Mouse (Mus musculus) lung, postnatal 14 days (tissue): ENCODE results near the gene Tmem273.
A peak's percentile ranks its signal among the peaks of the same experiment; 100 is the strongest.

Experiments
- DNase-seq: peaks from one replicate; pipeline ENCODE4 v3.0.0; 2021

The Tmem273 gene

DNA sequence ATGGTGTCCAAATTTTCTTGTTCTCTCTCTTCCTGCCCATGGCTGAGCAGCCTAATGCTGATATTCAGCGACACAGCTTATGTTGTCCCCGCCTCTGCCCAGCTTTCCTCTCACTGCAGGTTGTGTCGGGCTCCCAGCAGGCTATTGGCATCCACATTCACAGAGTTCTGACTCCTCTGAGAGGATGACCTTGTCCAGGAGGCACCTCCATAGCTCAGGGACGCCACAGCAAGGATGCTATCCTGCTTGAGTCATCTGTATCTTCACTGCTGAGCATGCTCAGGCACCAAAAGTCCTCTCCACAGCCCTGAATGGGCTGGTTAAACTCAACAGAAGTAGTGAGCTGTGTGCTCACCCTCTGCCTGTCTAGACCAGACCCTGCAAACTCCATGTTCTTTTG, 29.2 kb downstream of the Tmem273 start:
- DNase-seq: no peak

DNA sequence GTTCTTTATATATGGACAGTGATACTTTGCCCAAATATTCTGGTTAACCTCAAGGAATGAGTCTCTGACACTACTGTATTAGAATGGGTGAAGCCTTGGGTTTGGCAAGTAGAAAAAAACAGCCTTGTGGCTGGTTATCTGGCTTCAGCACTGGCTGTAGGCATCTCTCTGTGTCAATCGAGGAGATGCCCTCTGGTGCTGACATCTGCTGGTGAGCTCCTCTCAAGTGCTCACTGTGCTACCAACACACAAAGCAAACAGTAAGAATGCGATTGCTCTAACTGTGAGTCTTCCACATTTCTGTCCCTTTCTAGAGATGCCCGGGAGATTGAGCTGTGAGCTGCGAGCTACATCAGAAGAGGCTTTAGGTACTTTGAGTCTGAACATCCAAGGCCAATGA, 30.8 kb downstream of the Tmem273 start:
- DNase-seq: no peak

DNA sequence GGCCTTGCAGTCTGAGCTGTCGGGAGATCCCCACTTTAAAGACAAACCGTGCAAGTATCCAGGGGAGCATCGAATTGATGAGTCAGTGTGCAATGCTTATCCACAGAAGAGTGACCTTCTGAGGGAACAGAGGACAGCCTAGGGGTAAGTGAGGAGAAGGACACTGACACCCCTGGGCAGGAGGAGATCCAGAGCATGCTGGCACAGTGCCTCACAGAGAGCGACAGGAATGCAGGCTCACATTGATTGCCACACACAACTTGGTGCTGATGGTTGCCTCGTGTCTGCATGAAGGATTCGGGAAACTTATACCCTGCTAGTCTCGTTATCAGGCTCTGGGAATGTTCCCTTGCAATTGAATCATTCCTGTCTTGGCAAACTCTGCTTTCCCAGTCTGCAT, 31.5 kb downstream of the Tmem273 start:
- peak; percentile 56 for DNase-seq

DNA sequence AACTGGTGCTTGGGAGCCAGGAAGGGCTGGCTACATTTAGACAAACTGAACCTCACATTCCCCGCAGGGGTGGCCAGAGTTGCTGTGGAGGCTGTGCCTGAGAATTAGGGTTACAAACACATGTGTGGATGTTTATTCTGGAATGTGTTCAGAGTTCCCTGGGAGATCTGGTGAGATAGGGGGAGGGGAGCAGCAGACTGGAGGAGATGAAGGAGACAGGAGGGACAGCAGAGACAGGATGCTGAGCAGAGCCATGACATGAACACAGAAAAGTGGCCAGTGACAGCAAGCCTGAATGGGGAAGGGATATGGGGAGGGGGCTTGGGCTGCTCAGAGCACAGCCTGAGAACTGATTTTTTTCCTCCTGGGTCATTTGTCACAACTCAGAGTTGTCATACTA, 33.5 kb downstream of the Tmem273 start:
- no peak for DNase-seq

DNA sequence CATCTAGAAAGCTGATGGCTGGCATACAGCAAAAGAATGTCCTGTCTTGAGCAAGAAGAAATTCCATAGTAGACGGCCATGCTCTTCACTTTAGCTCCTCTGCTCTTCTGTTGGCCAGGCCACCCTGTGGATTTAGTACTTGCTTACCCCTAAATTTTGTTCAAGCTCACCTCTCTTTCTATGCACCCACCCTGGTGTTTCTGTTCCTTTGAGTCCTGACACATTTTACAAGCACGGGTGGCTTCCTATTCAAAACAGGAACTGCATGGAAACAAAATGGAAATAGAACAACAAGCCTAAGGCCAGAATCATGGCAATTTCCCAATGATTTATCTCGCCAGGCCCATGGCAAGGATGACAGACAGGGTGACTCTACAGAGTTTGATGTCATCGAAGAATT, 37.0 kb downstream of the Tmem273 start:
- DNase-seq: no peak

DNA sequence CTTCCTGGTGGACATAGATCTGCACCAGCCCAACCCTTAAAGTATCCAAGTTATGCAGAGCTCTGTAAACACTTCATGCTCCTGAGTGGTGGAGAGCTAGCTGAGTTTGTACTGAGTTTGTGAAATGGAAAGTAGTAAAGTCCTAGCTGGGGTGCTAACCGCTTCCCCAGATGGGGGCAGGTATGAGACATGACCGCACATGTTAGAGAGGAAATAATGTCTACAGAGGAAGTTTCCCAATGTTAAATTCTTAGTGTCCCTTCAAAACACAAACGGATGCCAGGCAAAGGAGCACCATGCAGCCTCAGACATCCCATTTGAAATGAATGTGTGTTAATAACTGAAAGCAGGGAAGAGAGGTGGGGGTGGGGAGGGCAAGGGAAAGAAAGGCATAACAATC, 38.1 kb downstream of the Tmem273 start:
- no peak for DNase-seq

DNA sequence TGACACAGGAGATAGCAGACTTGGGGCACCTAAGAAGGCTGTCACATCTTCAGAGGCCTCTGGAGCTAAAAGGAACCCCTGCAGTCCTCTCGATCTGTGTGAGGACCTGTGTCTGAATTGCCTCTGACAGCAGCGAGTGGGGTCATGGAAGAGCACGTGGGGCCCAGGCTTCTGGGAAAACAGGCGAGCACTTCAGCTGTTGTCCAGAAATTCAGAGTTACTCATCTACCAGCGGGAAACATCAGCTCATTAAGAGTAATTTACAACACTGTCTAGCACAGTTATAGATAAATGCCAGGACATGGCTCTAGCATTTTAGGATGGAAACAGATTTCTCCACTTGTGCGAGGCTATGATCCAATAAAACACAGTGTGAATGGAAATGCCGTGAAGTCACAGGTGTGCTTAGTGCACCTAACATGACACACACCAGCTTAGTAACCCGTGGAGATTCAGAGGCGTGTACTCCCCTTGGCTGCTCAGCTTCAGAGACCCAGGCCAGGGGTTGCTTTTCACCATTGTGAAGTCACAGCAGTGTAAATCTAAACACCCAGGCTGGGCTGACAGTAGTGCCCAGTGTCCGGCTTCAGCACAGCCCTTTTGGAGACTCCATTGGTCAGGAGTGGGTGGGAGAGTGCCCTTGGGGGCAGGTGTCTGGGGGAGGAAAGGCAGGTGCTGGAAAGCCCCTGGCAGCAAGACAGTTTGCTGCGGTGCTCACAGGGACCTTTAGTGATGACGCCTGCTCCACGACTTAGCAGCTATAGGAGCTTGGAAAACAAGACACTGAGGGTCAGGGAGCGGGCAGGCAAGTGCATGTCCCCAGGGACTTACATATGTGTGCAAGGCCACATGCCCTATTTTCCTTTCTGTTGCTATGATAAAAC, 38.7 kb downstream of the Tmem273 start:
- no peak for DNase-seq

DNA sequence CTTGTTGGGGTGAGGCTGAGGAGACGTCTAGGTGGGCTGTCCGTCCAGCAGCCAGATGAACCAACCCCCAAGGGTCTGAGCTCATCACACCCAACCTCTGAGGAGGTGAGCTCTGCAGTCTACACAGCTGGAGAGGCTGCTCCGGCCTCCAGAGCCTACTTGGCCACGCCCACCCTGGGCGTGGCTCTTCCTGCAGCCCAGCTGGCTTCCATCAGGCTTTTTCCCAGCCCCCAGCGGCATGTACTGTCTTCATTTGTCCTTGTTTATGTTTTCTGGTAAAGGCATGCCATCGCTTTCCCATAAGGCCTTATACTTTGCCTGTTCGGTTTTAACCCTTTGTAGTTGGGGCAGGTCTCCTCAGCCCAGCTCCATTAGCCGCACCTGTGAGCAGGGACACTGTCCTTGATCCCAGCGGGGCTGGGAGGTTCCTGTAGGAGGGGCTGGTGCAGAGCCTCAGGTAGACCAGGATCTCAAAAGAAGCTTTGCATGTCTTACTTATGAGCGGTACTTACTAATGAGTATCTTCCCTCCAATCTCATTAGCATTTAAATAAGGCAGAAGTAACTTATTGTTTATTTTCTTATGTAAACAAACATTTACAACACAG, 39.8 kb downstream of the Tmem273 start:
- DNase-seq: peak; percentile 67

DNA sequence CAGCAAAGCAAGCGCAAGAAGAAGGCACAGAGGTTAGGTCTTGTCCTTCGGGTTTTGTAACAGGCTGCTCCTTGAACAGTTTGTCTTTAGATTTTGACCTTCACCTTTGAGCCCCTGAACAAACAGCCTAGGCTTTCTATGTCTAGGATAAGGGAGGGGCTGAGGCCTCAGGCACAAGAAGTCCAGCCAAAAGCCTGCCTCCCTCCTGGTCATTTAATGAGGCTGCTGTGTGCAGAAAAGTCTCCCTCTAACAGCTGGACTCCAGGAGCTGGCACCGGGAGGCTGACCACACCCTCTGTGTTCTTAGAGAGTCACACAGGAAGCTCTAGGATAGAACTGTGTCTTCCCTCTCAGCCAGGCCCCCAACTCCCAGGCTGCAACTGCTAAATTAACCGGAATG, 41.4 kb downstream of the Tmem273 start:
- DNase-seq: peak; percentile 66

DNA sequence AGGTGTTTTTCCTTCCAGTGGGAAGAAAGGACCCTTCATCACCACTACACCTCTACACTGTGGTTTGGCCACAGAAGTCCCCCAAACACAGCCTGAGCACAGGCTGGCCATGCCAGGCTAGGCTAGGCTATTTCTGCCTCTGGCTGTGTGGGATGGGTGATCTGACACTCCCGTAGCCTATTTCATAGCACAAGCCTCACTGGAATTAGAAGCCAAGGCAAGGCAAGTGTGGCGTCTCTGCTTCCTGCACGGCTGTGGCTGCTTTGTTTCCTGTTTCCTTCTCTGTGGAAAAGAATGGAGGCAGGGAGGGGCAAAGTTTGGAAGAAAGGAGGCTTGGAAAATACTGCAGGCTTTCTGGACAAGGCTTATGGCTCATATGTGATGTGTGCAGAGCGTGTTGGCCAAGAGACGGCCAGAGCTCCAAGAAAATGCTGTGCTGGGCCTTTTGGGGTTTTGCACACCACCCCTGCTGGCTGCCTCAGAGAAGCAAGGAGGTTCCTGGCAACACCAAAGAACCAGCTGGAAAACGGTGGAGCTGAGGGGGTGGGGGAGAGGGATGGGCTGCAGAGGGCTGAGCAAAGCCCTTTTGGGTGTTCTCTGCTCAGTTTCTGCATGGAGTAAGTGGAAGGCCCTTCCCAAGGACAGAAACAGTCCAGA, 42.4 kb downstream of the Tmem273 start:
- peak; percentile 45 for DNase-seq

DNA sequence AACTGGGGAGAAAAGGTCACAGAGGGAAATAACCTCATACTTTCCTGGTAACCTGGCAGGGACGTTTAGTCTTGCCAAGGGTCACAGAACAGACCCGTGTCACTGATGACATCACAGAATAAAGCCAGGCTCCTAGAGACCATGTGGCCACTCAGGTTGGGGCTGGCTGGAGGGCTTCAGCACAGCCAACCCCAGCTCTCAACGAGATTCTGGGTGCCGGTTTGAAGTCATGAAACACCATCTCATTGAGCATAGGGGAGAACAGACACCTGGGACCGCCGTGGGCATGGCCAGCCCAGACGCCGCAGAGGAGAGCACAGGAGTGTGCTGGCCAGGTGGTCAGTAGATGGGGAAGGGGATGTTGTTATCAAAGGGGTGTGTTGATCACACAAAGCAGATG, 48.1 kb downstream of the Tmem273 start, which contains the start of gene Fam170b:
Gene Fam170b (plus strand): TSS at position 116 of the 400 bp plus-strand sequence.
- no peak for DNase-seq

DNA sequence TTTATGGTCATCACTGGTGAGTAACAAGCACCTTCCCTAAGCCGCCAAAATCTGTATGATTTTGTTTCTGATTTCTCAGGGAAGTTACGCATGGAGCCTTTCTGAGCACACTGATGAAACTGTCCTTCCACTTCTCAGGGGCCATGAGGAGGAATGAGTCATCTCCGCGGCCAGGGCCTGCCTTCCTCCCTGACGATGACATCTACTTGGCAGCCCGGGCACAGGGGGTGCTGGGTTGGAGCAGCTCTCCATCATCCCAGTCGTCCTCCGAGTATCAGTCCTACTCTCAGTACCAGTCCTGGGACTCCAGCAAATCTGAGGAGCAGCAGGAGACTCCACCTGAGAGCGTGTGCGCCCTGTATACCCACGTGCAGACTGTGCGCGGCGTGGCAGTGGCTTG, 49.4 kb downstream of the Tmem273 start:
- no peak for DNase-seq

DNA sequence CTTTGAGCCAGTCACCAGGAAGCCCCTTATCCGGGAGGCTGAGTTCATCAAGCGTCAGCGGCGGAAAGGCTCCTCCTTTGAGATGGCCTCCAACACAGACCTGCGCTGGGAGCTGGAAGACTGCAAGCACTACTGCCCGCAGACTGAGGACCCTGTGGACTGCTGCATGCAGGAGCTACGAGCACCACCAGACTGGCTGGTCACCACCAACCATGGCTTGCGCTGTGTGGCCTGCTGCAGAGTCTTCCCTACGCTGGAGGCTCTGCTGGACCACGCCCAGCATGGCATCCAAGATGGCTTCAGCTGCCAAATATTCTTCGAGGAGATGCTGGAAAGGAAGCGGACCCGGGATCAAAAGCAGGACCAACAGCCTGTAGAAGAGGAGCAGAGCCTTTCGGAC, 49.8 kb downstream of the Tmem273 start:
- DNase-seq: no peak

DNA sequence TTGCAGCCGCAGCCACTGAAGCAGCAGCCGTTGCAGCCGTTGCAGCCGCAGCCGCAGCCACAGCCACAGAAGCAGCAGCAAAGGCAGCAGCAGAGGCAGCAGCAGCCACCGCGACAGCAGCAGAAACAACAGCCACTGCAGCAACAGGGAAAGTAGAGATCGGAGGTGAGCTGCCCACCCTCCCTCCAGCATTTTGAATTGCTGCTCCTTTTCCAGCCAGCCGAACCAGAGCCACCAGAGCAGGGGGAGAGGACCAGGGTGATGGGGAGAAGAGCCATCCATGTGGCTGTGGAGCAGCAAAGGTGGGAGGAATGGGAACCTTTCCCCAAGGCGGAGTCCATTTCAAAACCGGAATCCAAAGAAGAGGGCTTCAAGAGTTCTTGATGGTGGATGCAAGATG, 50.4 kb downstream of the Tmem273 start:
- no peak for DNase-seq

DNA sequence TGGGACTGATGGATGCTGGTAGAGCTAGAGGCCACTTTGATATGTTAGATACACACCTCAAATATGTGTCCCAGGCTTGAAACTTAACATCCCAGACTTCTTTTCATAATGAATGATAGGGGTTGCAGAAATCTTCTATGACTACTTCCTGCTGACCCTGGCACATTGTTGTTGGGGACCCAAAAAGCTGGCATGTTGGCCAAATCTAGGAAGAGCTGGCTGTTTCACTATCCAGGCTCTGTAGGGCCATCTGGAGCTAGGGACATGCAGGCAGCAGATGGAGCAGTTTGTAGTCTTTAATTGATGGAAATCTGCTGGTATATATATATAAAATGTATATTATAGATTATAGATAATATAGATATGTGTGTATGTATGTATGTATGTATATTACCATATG, 56.3 kb downstream of the Tmem273 start:
- DNase-seq: no peak

DNA sequence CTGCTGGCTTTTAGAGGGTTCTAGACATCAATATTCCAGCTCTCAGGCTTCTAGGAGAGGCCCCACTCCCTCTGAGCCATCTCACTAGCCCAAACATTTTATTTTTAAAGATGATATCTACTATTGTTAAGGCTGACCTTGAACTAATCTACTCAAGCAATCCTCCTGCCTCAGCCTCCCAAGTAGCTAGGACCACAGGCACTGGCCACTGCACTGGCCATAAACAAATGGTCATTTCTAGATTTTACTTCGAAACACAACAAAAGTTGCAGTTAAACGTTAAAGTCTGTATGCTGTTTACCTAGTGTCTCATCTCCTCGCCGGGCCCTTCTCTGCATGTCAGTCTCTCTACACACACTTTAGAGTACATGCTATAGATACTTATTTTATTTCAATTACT, 68.3 kb downstream of the Tmem273 start:
- no peak for DNase-seq

DNA sequence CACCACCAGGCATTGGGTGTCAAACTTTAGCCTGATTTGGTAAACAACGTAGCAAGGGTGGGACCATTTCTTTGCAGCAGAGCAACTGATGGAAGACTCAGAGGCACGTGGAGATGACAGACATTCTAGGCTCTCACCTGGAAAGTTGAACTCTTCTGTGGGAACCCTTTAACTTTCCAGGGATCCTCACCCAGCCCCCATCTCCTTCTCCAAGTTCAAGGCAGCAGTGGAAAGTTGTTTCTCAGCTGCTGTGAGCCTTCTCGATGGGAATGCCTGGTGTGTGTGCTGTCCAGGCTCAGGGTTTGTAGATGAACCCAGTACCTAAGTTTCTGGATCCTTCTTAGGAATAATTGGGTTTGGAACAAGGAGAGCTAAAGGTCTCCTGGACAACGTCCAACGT, 70.5 kb downstream of the Tmem273 start:
- DNase-seq: no peak

DNA sequence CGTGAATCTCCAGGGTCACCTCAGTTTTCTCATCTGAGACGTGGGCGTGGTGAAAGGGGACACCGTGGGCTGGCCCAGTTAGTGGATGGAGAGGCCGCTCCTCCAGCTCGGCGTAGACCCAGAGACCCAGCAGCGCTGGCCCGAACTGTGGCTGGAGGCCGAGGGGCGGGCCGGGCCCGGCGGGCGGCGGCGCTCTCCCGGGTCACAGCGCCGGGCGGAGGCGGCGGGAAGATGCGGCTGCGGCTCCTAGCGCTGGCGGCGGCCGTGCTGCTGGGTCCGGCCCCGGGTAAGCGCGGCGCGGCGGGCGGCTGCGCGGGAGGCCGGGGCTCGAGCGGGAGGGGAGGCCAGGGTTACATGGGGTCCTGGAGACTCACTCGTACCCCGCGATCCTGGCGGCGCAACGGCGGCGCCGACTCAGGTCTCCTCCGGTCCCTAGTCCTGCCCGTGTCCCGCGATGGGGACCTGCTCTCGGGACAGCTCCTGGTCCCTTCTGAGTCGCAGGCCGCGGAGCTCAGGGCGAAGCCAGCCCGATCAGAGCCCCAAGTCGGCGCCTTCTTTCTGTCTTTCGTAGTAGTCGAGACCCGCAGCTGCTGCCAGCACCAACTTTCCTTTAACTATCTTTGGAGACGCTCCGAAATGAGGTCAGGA, 71.0 kb downstream of the Tmem273 start, which contains the start of gene Vstm4:
Gene Vstm4 (plus strand): TSS at position 76 of the 648 bp plus-strand sequence.
- DNase-seq: peak; percentile 69

DNA sequence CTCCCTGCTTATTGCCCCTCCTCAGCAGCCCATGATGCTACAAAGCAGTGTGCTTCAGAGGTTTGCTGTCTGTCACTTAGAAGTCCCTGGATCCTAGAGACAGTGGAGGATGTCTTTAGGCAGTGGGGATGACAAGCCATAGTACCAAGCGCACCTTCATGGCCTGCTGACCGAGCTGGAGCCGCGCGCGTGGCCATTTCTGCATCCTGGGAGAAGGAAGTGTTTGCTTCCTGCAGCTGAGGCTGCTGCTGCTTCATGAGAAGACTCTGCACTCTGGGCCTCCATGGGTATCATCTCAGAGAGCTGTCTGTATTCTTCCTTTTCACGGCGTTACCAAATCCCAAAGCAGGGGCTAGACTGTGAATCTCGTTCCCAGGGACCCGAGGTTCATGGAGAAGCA, 72.6 kb downstream of the Tmem273 start:
- DNase-seq: no peak

DNA sequence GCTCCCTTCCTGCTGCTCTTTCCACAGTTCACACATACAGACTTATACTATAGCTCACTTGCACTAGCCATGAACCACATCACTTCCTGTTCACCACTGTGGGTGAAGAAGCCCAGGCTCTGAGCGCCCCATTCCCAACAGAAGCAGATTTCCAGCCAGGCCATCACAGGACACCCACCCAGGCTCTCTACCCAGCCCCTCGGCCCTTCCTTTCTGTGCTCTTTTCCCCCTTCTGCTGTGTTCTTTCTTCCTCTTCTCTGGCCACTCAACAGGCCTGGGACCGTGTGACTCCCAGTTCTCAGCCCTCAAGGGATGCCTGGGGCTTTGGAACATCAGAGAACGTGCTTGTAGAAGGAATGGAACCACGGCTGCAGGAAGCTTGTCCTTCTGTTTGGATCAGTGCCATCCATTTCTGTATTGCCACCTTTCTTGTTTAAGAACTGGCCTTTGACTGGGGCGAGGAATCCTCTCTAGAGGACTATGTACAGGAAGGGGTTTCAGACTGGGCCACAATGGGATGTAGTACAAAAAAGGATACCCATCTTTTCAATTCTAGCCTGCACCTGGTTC, 73.3 kb downstream of the Tmem273 start:
- no peak for DNase-seq

DNA sequence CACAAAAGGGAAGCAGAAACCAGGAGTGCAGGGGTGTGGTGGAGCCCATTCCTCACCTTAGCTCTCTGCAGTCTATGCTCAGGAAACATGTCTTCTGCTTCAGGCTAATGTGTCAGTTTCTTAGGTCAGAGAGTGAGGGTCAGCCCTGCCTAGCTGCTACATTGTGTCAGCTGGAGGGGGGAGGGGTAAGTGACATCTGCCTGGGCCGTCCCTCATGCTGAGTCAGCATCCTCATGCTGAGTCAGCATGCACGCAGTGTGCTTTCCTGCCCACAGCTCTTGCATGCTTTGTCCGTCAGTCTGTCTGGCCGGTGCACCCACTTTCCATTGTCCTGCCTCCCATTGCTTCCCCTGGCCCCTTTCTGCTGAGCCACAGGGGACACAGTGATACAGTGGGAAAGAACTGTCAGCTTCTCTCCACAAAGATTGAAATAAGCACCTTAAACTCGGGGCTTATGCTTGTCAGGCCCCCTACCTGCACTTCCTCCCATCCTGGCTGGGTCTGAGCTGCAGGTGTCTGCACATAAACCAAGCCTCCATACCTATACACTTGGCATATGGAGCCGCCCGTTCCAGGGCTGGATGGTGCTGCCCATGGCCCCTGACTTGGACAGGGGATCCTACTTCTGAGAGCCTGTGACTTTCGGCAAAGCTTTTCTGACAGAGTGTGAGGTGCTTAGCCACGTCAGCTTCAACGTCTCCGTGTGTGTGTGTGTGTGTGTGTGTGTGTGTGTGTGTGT, 74.2 kb downstream of the Tmem273 start:
- no peak for DNase-seq

DNA sequence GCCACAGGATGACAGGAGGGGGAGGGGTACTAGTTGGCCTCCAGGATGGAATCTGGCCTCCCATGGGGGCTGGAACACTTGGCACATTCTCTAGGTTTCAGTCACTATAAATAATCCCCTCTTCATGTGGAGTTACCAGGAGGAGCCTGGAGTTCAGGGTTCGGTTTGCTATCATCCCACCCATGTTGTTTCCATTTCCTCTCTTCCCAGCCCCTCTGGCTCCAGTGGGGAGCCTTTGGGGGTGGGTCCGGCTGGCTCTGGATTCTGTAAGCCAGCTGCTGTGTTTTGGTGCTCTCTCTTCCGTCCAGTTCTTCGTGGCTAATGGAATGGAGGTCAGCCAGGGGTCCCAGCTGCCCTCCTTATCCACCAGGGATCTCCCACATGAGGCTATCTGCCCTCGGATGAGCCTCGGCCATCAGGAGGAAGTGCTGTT, 75.4 kb downstream of the Tmem273 start:
- peak; percentile 29 for DNase-seq
